Mouse (Mus musculus) natural killer cell, adult 2 months (primary cell): ENCODE results near the gene Kmt2d.
A peak's percentile ranks its signal among the peaks of the same experiment; 100 is the strongest.

Experiments used
- DNase-seq, 2 experiments: peaks; one replicate each; pipeline ENCODE4 v3.0.0; 2022; ENCODE audit warnings: low spot score in 2 of 2

Kmt2d gene

DNA sequence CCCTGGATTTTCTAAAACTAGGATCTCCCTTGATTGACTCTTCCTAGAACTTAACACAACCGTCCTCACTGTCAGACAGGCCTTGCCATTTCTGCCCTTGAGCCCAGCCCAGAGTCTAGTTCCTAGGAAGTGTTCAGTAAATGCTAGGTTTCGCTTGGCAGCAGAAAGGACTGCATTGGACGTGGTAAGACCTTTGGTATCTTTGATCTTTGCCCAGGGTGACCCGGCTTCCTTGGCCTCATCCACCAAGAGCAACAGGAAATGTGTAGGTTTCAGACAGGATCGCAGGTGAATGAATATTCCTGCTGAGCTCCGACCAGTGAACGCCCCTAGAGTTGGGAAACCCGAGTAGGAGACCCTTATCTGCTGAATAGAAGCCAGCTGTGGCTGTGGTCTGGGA lies 68.1 kb downstream of the Kmt2d start:
- no peak for DNase-seq

DNA sequence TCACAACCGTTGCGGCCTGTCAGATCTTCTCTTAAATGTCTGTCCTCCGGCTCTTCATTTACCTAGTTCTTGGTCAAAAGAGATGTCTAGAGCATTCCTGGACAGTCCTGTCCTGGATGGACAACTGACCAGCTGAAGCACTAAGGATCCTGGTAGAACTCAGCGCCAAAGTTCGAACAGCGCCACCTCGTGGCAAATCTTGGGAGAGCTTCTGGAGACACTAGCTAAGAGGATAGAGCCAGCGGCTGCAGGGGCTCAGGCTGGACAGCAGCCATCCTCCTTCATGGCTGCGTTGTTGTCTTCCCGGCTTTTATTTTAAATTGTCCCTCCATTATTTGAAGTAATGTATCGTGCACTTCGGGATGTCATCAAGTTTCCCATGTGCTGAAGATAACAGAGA lies 71.6 kb downstream of the Kmt2d start:
- DNase-seq: peak; percentile 65 to 77

DNA sequence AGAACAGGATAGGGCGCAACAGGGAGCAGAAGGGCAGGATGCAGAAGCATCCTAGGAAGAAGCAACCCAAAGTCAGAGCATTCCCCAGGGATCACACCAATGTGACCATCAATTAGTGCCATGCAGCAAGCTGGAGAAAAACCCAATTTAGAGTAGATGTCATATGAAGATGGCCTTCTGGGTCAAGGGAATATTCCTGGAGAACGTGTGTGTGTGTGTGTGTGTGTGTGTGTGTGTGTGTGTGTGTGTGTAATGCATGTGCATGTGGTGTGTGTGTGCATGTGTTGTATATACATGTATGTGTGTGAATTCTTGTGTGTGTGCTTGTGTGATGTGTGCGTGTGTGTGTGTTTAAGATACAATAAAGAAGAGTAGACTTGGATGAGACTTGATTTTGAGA lies 72.1 kb downstream of the Kmt2d start:
- DNase-seq: no peak

DNA sequence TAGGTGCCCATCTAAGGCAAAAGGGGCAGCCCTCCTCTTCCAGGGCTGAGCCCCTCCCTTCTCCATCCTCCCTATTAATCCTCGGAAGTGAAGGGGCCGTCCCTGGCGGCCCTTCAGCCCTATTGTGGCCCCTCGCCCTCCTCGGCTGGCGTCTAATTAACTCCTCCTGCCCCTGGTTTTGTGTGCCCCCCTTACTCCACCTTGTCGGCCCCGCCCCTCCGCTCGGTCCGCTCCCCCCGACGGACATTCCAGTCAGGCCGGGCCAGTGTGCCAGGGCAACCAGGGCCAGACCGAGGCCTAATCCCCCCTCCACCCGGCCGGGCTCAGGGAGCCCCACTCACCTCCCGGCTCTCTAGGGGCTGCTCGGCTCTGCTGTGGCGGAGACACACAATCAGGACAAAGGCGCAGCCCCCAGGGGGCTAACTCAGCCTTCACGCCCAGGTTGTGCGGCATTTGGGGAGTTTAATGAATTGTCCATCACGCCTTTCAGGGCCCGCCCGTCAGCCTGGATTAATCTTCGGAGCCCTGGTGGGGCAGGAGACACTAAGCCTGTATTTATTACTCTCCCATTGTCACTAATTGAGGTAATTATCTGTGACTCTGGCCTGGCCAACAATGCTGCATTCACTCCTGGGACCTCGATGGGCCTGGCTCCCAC lies 73.0 kb downstream of the Kmt2d start:
- no peak for DNase-seq

DNA sequence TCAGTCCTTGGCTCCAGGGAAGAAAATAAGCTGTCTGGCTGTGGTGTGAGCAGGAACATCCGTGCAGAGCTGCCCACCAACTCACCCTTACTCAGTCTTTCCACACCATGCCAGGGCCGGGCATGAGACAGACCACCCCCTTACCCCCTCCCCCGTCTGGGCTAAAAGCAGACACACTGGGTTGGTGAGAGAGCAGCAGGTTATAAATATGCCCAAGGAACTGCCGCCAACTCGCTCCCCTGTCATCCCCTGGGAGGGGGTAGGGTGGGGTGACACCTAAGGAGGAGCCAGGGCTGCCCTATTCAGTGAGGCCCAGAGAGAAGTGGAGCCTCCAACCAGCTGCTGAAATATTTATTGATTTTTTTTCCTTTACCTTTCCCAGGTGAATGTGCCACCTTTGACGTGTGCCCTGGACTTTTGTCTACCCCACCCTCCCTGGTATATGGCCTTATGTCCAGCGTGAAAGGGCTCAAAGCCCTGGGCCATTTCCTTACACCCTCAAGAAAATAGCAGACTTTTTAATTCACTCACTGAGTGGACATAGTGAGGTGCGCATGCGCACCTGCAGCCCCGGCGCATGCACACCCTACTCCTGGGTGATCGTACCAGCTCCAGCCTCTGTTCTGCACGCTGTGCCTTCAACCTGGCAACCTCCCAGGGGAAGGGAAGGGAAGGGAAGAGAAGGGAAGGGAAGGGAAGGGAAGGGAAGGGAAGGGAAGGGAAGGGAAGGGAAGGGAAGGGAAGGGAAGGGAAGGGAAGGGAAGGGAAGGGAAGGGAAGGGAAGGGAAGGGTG lies 74.0 kb downstream of the Kmt2d start:
- DNase-seq: no peak

DNA sequence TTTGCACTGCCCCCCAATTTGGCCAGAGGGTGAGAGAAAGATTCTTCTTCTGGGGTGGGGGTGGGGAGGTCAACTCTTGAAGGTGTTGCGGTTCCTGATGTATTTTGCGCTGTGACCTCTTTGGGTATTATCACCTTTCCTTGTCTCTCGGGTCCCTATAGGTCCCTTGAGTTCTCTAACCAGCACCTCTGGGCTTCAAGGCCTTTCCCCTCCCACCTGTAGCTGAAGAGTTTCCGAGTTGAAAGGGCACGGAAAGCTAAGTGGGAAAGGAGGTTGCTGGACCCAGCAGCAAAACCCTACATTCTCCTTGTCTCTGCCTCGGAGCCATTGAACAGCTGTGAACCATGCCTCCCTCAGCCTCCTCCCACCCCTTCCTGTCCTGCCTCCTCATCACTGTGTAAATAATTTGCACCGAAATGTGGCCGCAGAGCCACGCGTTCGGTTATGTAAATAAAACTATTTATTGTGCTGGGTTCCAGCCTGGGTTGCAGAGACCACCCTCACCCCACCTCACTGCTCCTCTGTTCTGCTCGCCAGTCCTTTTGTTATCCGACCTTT lies 77.8 kb downstream of the Kmt2d start:
- no peak for DNase-seq

DNA sequence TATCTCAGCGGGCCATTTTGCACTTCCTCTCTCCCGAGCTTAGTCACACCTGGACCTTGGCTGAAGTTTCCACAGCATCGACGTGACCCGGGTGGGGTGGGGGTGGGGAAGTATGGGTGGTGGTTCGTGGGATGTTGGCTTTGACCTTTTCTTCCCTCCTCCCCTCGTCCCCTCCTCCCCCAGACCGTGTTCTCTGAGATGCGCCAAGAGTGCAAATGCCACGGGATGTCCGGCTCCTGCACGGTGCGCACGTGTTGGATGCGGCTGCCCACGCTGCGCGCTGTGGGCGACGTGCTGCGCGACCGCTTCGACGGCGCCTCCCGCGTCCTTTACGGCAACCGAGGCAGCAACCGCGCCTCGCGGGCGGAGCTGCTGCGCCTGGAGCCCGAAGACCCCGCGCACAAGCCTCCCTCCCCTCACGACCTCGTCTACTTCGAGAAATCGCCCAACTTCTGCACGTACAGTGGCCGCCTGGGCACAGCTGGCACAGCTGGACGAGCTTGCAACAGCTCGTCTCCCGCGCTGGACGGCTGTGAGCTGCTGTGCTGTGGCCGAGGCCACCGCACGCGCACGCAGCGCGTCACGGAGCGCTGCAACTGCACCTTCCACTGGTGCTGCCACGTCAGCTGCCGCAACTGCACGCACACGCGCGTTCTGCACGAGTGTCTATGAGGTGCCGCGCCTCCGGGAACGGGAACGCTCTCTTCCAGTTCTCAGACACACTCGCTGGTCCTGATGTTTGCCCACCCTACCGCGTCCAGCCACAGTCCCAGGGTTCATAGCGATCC lies 78.6 kb downstream of the Kmt2d start:
- DNase-seq: no peak

DNA sequence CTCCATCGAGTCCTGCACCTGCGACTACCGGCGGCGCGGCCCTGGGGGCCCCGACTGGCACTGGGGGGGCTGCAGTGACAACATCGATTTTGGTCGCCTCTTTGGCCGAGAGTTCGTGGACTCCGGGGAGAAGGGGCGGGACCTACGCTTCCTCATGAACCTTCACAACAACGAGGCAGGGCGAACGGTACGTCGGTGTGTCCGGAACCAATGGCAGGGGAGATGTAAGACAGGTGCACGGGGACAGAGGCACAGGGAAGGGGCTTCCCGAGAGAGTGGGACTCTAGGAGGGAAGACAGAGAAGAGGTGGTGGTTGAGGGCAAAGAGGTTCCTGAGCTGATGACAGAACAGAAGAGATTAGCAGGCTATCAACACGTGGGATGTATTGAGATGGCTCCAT lies 79.2 kb downstream of the Kmt2d start:
- no peak for DNase-seq

DNA sequence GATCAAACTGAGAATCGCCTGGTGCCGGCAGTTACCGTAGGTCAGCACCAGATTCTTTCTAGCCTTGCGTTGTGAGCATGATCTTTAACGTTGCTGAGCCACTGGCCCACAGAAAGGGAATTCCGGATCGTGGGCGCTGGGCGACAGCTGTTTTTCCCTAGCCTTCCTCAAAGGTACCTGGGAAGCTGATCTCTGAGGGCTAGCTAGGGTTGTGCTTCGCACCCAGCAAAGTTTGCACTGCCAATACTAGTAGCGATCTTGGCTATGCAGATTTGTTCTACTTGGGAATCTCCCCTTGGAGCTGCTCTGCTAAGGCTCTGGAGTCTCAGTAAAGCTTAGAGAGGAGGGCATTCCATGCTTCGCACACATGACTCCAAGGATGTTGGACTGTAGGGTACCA lies 79.8 kb downstream of the Kmt2d start:
- DNase-seq: no peak

DNA sequence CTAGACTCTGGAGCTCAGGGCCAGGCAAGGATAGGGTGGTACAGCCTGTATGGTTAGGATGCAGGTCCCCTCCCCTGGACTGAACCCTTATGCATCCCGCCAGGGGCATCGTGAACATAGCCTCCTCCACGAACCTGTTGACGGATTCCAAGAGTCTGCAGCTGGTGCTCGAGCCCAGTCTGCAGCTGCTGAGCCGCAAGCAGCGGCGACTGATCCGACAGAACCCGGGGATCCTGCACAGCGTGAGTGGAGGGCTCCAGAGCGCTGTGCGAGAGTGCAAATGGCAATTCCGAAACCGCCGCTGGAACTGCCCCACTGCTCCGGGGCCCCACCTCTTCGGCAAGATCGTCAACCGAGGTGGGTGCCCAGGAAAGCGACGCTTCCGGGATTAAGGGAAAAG lies 80.2 kb downstream of the Kmt2d start:
- no peak for DNase-seq

DNA sequence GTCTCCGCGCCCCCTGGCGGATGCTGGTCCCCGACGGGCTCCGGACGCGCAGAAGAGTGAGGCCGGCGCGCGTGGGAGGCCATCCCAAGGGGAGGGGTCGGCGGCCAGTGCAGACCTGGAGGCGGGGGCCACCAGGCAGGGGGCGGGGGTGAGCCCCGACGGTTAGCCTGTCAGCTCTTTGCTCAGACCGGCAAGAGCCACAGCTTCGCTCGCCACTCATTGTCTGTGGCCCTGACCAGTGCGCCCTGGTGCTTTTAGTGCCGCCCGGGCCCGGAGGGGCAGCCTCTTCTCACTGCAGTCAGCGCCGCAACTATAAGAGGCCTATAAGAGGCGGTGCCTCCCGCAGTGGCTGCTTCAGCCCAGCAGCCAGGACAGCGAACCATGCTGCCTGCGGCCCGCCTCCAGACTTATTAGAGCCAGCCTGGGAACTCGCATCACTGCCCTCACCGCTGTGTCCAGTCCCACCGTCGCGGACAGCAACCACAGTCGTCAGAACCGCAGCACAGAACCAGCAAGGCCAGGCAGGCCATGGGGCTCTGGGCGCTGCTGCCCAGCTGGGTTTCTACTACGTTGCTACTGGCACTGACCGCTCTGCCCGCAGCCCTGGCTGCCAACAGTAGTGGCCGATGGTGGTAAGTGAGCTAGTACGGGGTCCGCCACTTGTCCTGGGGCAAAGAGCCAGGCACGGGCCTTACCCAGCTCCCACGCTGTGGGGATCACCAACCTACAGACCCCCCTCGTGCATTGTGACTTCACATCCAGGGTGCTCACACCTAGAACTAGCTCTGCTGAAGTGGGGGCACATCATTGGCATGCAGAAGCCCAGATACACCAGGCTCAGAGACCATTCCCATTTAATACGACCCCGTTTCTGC lies 81.1 kb downstream of the Kmt2d start, which contains the start of gene Wnt1:
TSS of gene Wnt1 (plus strand) at position 197 of the 875 bp plus-strand sequence.
- peak in 1 of 2 experiments; percentile 55 for DNase-seq

DNA sequence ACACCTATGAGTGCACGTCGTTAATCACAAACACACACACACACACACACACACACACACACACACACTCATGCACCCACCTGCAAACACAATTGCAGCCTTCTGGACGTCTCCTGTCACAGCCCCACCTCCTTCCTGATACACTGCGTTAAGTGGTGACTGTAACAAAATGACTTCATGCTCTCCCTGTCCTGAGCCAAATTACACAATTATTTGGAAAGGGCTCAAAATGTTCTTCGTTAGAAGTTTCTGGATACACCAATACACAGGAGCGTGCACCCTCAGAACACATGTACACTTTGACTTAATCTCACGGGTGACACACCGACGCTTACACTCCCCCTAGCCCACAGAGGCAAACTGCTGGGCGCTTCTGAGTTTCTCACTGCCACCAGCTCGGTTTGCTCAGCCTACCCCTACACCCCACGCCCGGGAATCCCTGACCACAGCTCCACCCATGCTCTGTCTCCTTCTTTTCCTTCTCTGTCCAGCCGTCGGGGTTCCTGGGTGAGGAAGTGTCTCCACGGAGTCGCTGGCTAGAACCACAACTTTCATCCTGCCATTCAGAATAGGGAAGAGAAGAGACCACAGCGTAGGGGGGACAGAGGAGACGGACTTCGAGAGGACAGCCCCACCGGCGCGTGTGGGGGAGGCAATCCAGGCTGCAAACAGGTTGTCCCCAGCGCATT lies 81.9 kb downstream of the Kmt2d start:
- no peak for DNase-seq

DNA sequence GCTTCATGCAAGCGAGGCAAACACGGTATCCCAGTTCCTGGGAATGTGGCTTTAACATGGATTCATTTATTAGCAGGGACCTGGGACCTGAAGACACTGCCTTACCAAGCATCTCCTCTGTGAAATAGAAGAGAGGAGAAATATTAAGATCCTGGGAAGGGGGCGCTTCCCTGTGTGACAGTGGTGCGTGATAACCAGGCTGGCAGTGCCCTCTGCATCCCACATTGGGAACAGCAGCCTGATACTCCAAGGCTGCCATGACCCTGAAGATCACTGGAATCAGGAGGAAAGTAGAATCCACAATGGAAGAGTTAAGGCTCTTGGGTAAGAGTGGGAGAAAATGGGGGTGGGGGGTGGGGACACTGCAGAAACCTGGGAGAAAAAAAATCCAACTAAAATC lies 83.1 kb downstream of the Kmt2d start:
- no peak for DNase-seq

DNA sequence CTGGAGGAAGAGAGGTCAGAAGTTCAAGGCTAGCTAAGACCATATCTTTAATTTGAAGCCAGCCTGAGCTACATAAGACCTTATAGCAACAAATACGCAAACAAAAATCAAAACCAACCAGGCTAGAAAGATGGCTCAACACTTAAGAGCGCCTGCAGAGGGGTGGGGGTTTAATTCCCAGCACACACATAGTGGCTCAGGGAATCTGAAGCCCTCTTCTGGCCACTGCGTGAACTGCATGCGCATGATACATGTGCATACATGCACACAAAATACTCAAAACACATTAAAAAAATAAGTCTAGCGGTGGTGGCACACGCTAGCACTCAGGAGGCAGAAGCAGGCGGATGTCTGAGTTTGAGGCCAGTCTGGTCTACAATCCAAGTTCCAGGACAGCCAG lies 85.3 kb downstream of the Kmt2d start:
- DNase-seq: no peak
